9 mouse cellular contexts compared by ENCODE assay signal in genomic region chr2:135745126-135745525, GRCm38 (mm10).
DNase-seq lines count a peak whose midpoint lies in the region; ATAC-seq and TF ChIP-seq lines count a peak whose summit lies in the region.
"Had no signal": no experiment of that assay in that cellular context is flagged by ENCODE, and none has a peak within 500 bp of the region (broad histone marks: within the 10 kb centered on the region; RNA-seq: fewer than 3 reads in every experiment).

No protein-coding gene starts in this region.

- TF ChIP-seq CTCF in kidney, adult 2 months (conservative IDR thresholded peaks at IDR 0.05; ENCODE audit: insufficient read depth, insufficient read length, low read depth, low read length), result peak; percentile 38

- no peaks in the 10 kb centered on the region for H3K27me3 ChIP-seq in kidney, adult 2 months (replicated peaks; ENCODE audit: control insufficient read depth, insufficient read depth, low read length)
- no peaks in the 10 kb centered on the region for H3K27me3 ChIP-seq in kidney, embryonic 16.5 days (ENCODE audit: insufficient read depth, low read length)
- H3K27me3 ChIP-seq: hindbrain, embryonic 15.5 days had no signal

- H3K4me2 ChIP-seq in kidney, embryonic 16.5 days (replicated peaks; ENCODE audit: low read depth, low read length), result no peak overlapping the region
- H3K4me2 ChIP-seq: hindbrain, embryonic 15.5 days had no signal

- peaks cover 3% of the 10 kb centered on the region; the same call in 1 of the 2 replicates for H3K9me3 ChIP-seq in kidney, embryonic 16.5 days (ENCODE audit: low read length)
- H3K9me3 ChIP-seq: hindbrain, embryonic 15.5 days had no signal

- 34% methylated on average over 7 of the region's 7 CpGs for WGBS in kidney, adult 2 months
- 58% methylated on average over 7 of the region's 7 CpGs for WGBS in kidney, embryonic 16.5 days

- no peak for ATAC-seq in kidney, embryonic 16.5 days (ENCODE audit: low FRiP score, low TSS enrichment)

- H3K36me3 ChIP-seq in kidney, adult 2 months (ENCODE audit: control insufficient read depth, insufficient read depth, low read length), result no peaks in the 10 kb centered on the region
- H3K36me3 ChIP-seq in kidney, embryonic 16.5 days (ENCODE audit: insufficient read depth, low read length), result no peaks in the 10 kb centered on the region
- H3K36me3 ChIP-seq: hindbrain, embryonic 15.5 days had no signal

- no peak for TF ChIP-seq POLR2A in kidney, adult 2 months (IDR thresholded peaks at IDR 0.05; ENCODE audit: low read depth, low read length)

- no peak overlapping the region for H3K9ac ChIP-seq in kidney, embryonic 16.5 days (replicated peaks; ENCODE audit: low read length)
- H3K9ac ChIP-seq: hindbrain, embryonic 15.5 days had no signal

- peak; percentile 46 for DNase-seq in embryo, embryonic 10 days (ENCODE audit: low spot score)
- DNase-seq in embryo, embryonic 9.5 days (ENCODE audit: extremely low spot score), result no peak
- peak; percentile 60 for DNase-seq in kidney, adult 2 months
- DNase-seq in embryo, embryonic 11 days, result peak; percentile 44
- DNase-seq in lung, postnatal 36 days, result peak; percentile 71
- no peak for DNase-seq in gastrocnemius, adult 18-20 months (ENCODE audit: low spot score)
- DNase-seq in cerebellum, postnatal 4 days (ENCODE audit: low spot score in 2 of 2), result no peak

- no peak overlapping the region for H3K4me3 ChIP-seq in kidney, adult 2 months (ENCODE audit: insufficient read depth, low read depth, low read length)
- H3K4me3 ChIP-seq in kidney, embryonic 16.5 days (ENCODE audit: low read length), result no peak overlapping the region
- H3K4me3 ChIP-seq: hindbrain, embryonic 15.5 days had no signal

- peaks cover 5% of the 10 kb centered on the region; the same call in 1 of the 2 replicates for H3K4me1 ChIP-seq in kidney, adult 2 months (ENCODE audit: control insufficient read depth, insufficient read depth, low read length)
- peaks cover 25% of the 10 kb centered on the region for H3K4me1 ChIP-seq in kidney, embryonic 16.5 days (ENCODE audit: insufficient read depth, low read length)

- no peak overlapping the region for H3K27ac ChIP-seq in kidney, adult 2 months (ENCODE audit: insufficient read depth, low read depth, low read length)
- H3K27ac ChIP-seq in kidney, embryonic 16.5 days (ENCODE audit: low read length), result no peak overlapping the region
- H3K27ac ChIP-seq: hindbrain, embryonic 15.5 days had no signal

Comparison
In these comparisons a context has a peak if more than half of its experiments do, and no peak if none do; other contexts are left out.
1. DNase-seq: peak in embryo, embryonic 10 days (single experiment), kidney, adult 2 months (single experiment), embryo, embryonic 11 days (single experiment) and lung, postnatal 36 days (single experiment); none in embryo, embryonic 9.5 days (single experiment), gastrocnemius, adult 18-20 months (single experiment) and cerebellum, postnatal 4 days (0 of 2).